Mouse (Mus musculus): ENCODE measurements at regions not wholly inside any gene's neighbourhood (a gene's known extent, or its start where the extent isn't known, plus 50 kb on each side); places are given as distances from the start of the nearest gene placed in this dataset.
"Not testable (repeated sequence)": the region's sequence is repeated elsewhere in the genome, so short reads cannot be mapped to it uniquely, and the experiment has no call there.

- no peak for DNase-seq
These were observed 1442.4 kb upstream of the Tacstd2 start for GRCm38 (mm10) chr6:68977959-68978358.

GRCm38 (mm10) chr6:68964012-68964411 is 1428.4 kb upstream of the Tacstd2 start:
- no peak for DNase-seq

GRCm38 (mm10) chr6:68938104-68938503 is 1402.5 kb upstream of the Tacstd2 start:
- DNase-seq: not testable (repeated sequence)

- DNase-seq: not testable (repeated sequence)
These were observed 1396.3 kb upstream of the Tacstd2 start for GRCm38 (mm10) chr6:68931860-68932259.

- no peak for DNase-seq
These were observed 1379.9 kb upstream of the Tacstd2 start for GRCm38 (mm10) chr6:68915536-68915935.

- no peak for DNase-seq
These were observed 1348.5 kb upstream of the Tacstd2 start for GRCm38 (mm10) chr6:68884130-68884529.

GRCm38 (mm10) chr6:68852761-68853160 is 1317.2 kb upstream of the Tacstd2 start:
- not testable (repeated sequence) for DNase-seq

GRCm38 (mm10) chr6:68852286-68852685 is 1316.7 kb upstream of the Tacstd2 start:
- no peak for DNase-seq

GRCm38 (mm10) chr6:68835186-68835585 is 1299.6 kb upstream of the Tacstd2 start:
- DNase-seq: no peak

GRCm38 (mm10) chr6:68834633-68835032 is 1299.0 kb upstream of the Tacstd2 start:
- no peak for DNase-seq

GRCm38 (mm10) chr6:68828460-68828859 is 1292.9 kb upstream of the Tacstd2 start:
- not testable (repeated sequence) for DNase-seq

- no peak for DNase-seq
These were observed 1277.8 kb upstream of the Tacstd2 start for GRCm38 (mm10) chr6:68813346-68813745.

- DNase-seq: not testable (repeated sequence)
These were observed 1263.6 kb upstream of the Tacstd2 start for GRCm38 (mm10) chr6:68799205-68799604.

- no peak for DNase-seq
These were observed 1235.9 kb upstream of the Tacstd2 start for GRCm38 (mm10) chr6:68771507-68771906.

- DNase-seq: no peak
These were observed 1214.9 kb upstream of the Tacstd2 start for GRCm38 (mm10) chr6:68750451-68750850.

GRCm38 (mm10) chr6:68749699-68750098 is 1214.1 kb upstream of the Tacstd2 start:
- DNase-seq: no peak

- no peak for DNase-seq
These were observed 1203.0 kb upstream of the Tacstd2 start for GRCm38 (mm10) chr6:68738573-68738972.

GRCm38 (mm10) chr6:68736647-68737046 is 1201.1 kb upstream of the Tacstd2 start:
- DNase-seq: no peak

GRCm38 (mm10) chr6:68736068-68736467 is 1200.5 kb upstream of the Tacstd2 start:
- DNase-seq: no peak

GRCm38 (mm10) chr6:68711084-68711483 is 1175.5 kb upstream of the Tacstd2 start:
- not testable (repeated sequence) for DNase-seq

GRCm38 (mm10) chr6:68704291-68704800 is 1168.8 kb upstream of the Tacstd2 start:
- DNase-seq: not testable (repeated sequence)

GRCm38 (mm10) chr6:68680792-68681110 is 1145.2 kb upstream of the Tacstd2 start:
- DNase-seq: not testable (repeated sequence)

GRCm38 (mm10) chr6:68680099-68680791 is 1144.6 kb upstream of the Tacstd2 start:
- DNase-seq: no peak

- DNase-seq: peak; percentile 25
These were observed 1132.8 kb upstream of the Tacstd2 start for GRCm38 (mm10) chr6:68668433-68668832.

- not testable (repeated sequence) for DNase-seq
These were observed 1096.7 kb upstream of the Tacstd2 start for GRCm38 (mm10) chr6:68632309-68632708.

Data from kidney, postnatal 10 days (tissue).